Mouse (Mus musculus) midbrain, embryonic 13.5 days (tissue): ENCODE measurements around the gene Zfp410. TPM values are rescaled to one million over a fixed set of nuclear protein-coding genes. Genes with fewer than 3 reads are reported as not detected.
"Not testable (repeated sequence)": the region's sequence is repeated elsewhere in the genome, so short reads cannot be mapped to it uniquely, and the experiment has no call there.

Source experiments
- ATAC-seq: fragments of 200-750 bp; cut with Nextera tagmentation; 2 replicates; pipeline ENCODE4 v1.8.0; 2017; ENCODE audit warnings: mild to moderate bottlenecking, moderate TSS enrichment, moderate library complexity
- H3K27ac ChIP-seq: fragments of 300-500 bp; sonication (generic); 2 replicates; pipeline ENCODE4 v1.5.1; 2015; ENCODE audit warnings: inconsistent platforms, mild to moderate bottlenecking, moderate library complexity
- H3K27me3 ChIP-seq: fragments of 300-500 bp; sonication (generic); 2 replicates; pipeline ENCODE4 v1.6.1; 2015; ENCODE audit warnings: mild to moderate bottlenecking, inconsistent platforms
- H3K36me3 ChIP-seq: fragments of 300-500 bp; sonication (generic); 2 replicates; pipeline ENCODE4 v1.6.1; 2015; ENCODE audit warnings: mild to moderate bottlenecking, inconsistent platforms
- H3K4me1 ChIP-seq: fragments of 300-500 bp; sonication (generic); replicated peaks from 2 replicates; pipeline ENCODE4 v1.6.1; 2015; ENCODE audit warnings: inconsistent platforms
- H3K4me2 ChIP-seq: fragments of 300-500 bp; sonication (generic); replicated peaks from 2 replicates; pipeline ENCODE4 v1.6.1; 2015; ENCODE audit warnings: moderate library complexity, mild to moderate bottlenecking, inconsistent platforms
- H3K4me3 ChIP-seq: fragments of 300-500 bp; sonication (generic); replicated peaks from 2 replicates; pipeline ENCODE4 v1.5.1; 2015; ENCODE audit warnings: mild to moderate bottlenecking, inconsistent platforms
- H3K9ac ChIP-seq: fragments of 300-500 bp; sonication (generic); replicated peaks from 2 replicates; pipeline ENCODE4 v1.6.1; 2015; ENCODE audit warnings: mild to moderate bottlenecking, inconsistent platforms
- H3K9me3 ChIP-seq: fragments of 300-500 bp; sonication (generic); 2 replicates; pipeline ENCODE4 v1.6.1; 2016; ENCODE audit warnings: mild to moderate bottlenecking, inconsistent platforms
- WGBS: fragments of 180-500 bp; shearing (Covaris S2); methylation state at CpG from one replicate; pipeline ENCODE4 v1.1.7; 2015; 5-methylcytosine and 5-hydroxymethylcytosine counted together
- polyA plus RNA-seq: library from polyadenylated mRNA; unstranded; fragments of >200 nt; fragmentation: Nextera tagmentation; extraction: Ambion mirVana; gene quantifications from 2 replicates; pipeline ENCODE4 v1.2.1, GENCODE M21; 2015

The Zfp410 gene
- polyA plus RNA-seq, 1 experiment from 2014 or later, result 103 TPM

DNA sequence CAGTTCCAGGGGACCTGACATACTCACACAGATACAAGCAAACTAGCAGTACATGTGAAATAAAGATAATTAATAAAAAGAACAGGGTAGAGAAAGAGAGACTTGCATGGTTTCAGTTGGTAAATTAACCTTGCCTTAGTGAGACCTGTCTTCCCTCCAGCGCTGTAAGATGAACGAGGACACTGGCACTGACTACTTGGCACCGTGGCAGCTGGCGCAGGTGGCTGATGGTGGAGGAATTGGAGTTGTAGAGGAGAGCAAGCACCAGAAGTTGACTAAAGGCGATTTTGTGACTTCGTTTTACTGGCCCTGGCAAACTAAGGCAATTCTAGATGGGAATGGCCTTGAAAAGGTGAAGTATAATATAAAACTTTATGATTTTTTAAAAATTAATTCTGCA, 18.8 kb upstream of the Zfp410 start:
- no peak for ATAC-seq
- H3K4me1 ChIP-seq, result no peaks in the 10 kb centered on the region
- 95% methylated on average over 6 of the region's 6 CpGs for WGBS

DNA sequence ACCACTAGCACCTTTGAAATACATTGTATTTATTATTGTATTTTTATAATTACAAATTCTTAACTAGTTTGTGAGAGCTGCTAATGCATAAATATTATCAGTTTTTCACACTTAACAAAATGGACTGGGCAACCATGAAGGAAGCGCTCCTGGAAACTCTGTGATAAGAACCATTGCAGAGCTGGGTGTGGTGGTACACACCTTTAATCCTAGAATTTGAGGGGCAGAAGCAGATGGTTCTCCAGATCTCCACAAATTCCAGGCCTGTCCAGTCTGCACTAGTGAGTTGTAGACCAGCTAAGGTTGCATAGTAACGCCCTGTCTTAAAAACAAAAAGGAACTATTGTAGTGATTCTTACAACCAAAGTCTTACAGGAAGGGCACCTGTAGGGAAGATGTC, 17.4 kb upstream of the Zfp410 start:
- no peak for ATAC-seq
- peaks cover 46% of the 10 kb centered on the region for H3K36me3 ChIP-seq
- no peaks in the 10 kb centered on the region for H3K9me3 ChIP-seq
- H3K4me1 ChIP-seq, result no peaks in the 10 kb centered on the region
- no peak overlapping the region for H3K9ac ChIP-seq
- WGBS, result 95% methylated on average over 2 of the region's 2 CpGs
- no peaks in the 10 kb centered on the region for H3K27me3 ChIP-seq
- no peak overlapping the region for H3K4me2 ChIP-seq
- H3K27ac ChIP-seq, result no peak overlapping the region
- no peak overlapping the region for H3K4me3 ChIP-seq

More for the DNA sequence above, 18.8 kb upstream of the Zfp410 start:
- Histone ChIP-seq H3K9ac (no peak overlapping the region), H3K9me3 (no peaks in the 10 kb centered on the region), H3K4me2 (no peak overlapping the region), H3K36me3 (peaks cover 51% of the 10 kb centered on the region), H3K4me3 (no peak overlapping the region), H3K27me3 (no peaks in the 10 kb centered on the region), H3K27ac (no peak overlapping the region)

- Histone ChIP-seq H3K9ac (no peak overlapping the region), H3K27me3 (no peaks in the 10 kb centered on the region), H3K4me3 (no peak overlapping the region), H3K27ac (no peak overlapping the region), H3K4me1 (no peaks in the 10 kb centered on the region), H3K4me2 (no peak overlapping the region), H3K36me3 (peaks cover 44% of the 10 kb centered on the region), H3K9me3 (no peaks in the 10 kb centered on the region)
- WGBS, result 92% methylated on average over 5 of the region's 5 CpGs
- no peak for ATAC-seq
These were observed 12.6 kb upstream of the Zfp410 start for GRCm38 (mm10) chr12:84304101-84304500.

DNA sequence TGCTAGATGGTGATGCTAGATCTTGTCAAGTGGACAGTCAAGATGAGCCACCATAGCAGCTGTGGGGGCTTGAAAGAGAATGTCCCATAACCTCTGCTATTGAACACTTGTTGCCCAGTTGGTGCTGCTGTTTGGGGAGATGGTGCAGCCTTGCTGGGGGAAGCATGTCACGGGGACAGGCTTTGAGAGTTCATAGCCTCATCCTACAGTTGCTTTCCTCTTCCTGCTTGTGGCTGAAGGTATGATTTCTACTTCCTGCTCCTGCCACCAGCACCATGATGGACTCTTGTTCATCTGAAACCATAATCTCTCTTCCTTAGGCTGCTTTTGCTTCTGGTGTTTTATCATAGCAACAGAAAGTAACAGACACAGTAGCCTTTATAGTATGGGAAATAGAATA, 12.1 kb upstream of the Zfp410 start:
- H3K27ac ChIP-seq, result no peak overlapping the region
- 89% methylated on average over 1 of the region's 1 CpGs for WGBS
- H3K9me3 ChIP-seq, result no peaks in the 10 kb centered on the region
- ATAC-seq, result no peak
- no peak overlapping the region for H3K9ac ChIP-seq
- peaks cover 40% of the 10 kb centered on the region for H3K36me3 ChIP-seq
- no peaks in the 10 kb centered on the region for H3K27me3 ChIP-seq
- no peaks in the 10 kb centered on the region for H3K4me1 ChIP-seq
- H3K4me3 ChIP-seq, result no peak overlapping the region
- H3K4me2 ChIP-seq, result no peak overlapping the region

DNA sequence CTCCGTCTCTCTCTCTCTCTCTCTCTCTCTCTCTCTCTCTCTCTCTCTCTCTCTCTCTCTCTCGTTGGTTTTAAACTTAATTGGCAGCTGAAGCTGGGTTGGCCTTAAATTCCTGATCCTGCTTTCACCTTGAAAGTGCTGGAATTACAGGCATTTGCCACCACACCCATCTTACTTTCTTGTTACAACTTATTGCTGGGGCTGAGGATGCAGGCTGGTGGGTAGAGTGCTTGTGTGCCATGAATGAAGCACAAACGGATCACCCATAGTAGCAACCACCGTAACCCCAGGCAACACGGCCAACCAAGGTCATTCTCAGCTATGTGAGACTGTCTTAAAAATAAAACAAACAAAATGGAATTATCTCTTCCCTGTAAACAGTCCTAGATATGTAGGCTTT, 5.3 kb upstream of the Zfp410 start:
- peaks cover 5% of the 10 kb centered on the region for H3K4me1 ChIP-seq
- ATAC-seq, result no peak
- H3K4me3 ChIP-seq, result no peak overlapping the region
- H3K27me3 ChIP-seq, result no peaks in the 10 kb centered on the region
- peaks cover 8% of the 10 kb centered on the region for H3K36me3 ChIP-seq
- H3K9me3 ChIP-seq, result no peaks in the 10 kb centered on the region
- WGBS, result 79% methylated on average over 4 of the region's 5 CpGs
- H3K27ac ChIP-seq, result no peak overlapping the region
- H3K9ac ChIP-seq, result no peak overlapping the region
- no peak overlapping the region for H3K4me2 ChIP-seq

GRCm38 (mm10) chr12:84316006-84316405, 646 bp upstream of the Zfp410 start:
- Histone ChIP-seq H3K4me1 (peaks cover 37% of the 10 kb centered on the region), H3K4me3 (peak overlapping the region; percentile 100), H3K4me2 (peak overlapping the region; percentile 72), H3K27me3 (no peaks in the 10 kb centered on the region), H3K36me3 (no peaks in the 10 kb centered on the region), H3K9me3 (no peaks in the 10 kb centered on the region), H3K27ac (peak overlapping the region; percentile 92), H3K9ac (peak overlapping the region; percentile 97)
- ATAC-seq, result no peak
- WGBS, result 48% methylated on average over 7 of the region's 7 CpGs

DNA sequence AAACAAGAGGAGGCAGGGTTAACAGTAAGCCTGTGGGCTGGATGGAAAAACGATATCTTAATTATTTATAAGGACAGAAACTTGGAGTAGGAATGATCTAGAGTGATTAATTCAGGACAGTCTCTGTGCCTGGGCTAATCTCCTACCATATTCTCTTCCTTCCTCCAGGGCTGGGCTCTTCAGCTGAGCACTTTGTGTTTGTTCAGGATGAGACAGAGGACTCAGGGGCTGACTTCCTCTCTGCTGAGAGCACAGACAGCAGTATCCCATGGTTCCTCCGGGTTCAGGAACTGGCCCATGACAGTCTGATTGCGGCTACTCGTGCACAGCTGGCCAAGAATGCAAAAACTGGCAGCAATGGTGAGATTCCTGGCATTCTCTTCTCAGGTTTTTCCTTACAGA, 10.5 kb downstream of the Zfp410 start:
- H3K9me3 ChIP-seq, result no peaks in the 10 kb centered on the region
- no peak overlapping the region for H3K27ac ChIP-seq
- no peak overlapping the region for H3K9ac ChIP-seq
- H3K4me2 ChIP-seq, result no peak overlapping the region
- H3K36me3 ChIP-seq, result peaks cover 65% of the 10 kb centered on the region
- H3K4me3 ChIP-seq, result no peak overlapping the region
- no peak for ATAC-seq
- 89% methylated on average over 4 of the region's 4 CpGs for WGBS
- H3K4me1 ChIP-seq, result no peaks in the 10 kb centered on the region
- no peaks in the 10 kb centered on the region for H3K27me3 ChIP-seq

GRCm38 (mm10) chr12:84336963-84337625, 20.4 kb downstream of the Zfp410 start:
- no peaks in the 10 kb centered on the region for H3K4me1 ChIP-seq
- H3K27ac ChIP-seq, result no peak overlapping the region
- H3K4me2 ChIP-seq, result no peak overlapping the region
- no peak overlapping the region for H3K4me3 ChIP-seq
- no peaks in the 10 kb centered on the region for H3K9me3 ChIP-seq
- ATAC-seq, result no peak
- H3K9ac ChIP-seq, result no peak overlapping the region
- WGBS, result 95% methylated on average over 11 of the region's 11 CpGs
- no peaks in the 10 kb centered on the region for H3K27me3 ChIP-seq
- peaks cover 85% of the 10 kb centered on the region for H3K36me3 ChIP-seq

GRCm38 (mm10) chr12:84347192-84347591, 30.5 kb downstream of the Zfp410 start:
- Histone ChIP-seq H3K27me3 (no peaks in the 10 kb centered on the region), H3K27ac (no peak overlapping the region), H3K9ac (no peak overlapping the region), H3K4me1 (peaks cover 10% of the 10 kb centered on the region), H3K9me3 (no peaks in the 10 kb centered on the region), H3K4me3 (no peak overlapping the region), H3K36me3 (peaks cover 83% of the 10 kb centered on the region), H3K4me2 (no peak overlapping the region)
- WGBS, result 42% methylated on average over 2 of the region's 2 CpGs
- no peak for ATAC-seq

- H3K27ac ChIP-seq, H3K9ac ChIP-seq, ATAC-seq, H3K4me2 ChIP-seq, H3K4me3 ChIP-seq, H3K27me3 ChIP-seq, H3K9me3 ChIP-seq: not testable (repeated sequence)
- Histone ChIP-seq H3K36me3 (peaks cover 39% of the 10 kb centered on the region), H3K4me1 (peaks cover 27% of the 10 kb centered on the region)
- 89% methylated on average over 2 of the region's 2 CpGs for WGBS
These were observed 42.0 kb downstream of the Zfp410 start for GRCm38 (mm10) chr12:84358699-84359098.

- Histone ChIP-seq H3K9me3 (no peaks in the 10 kb centered on the region), H3K27ac (peak within 1 kb of the TSS; percentile 70), H3K4me1 (peaks cover 27% of the 10 kb centered on the region), H3K4me3 (peak within 1 kb of the TSS; percentile 94), H3K36me3 (peaks cover 9% of the 10 kb centered on the region), H3K9ac (peak within 1 kb of the TSS; percentile 86), H3K4me2 (peak within 1 kb of the TSS; percentile 95), H3K27me3 (no peaks in the 10 kb centered on the region)
- ATAC-seq, result peak; percentile 99
- WGBS, result under 1% methylated on average over 51 of the region's 51 CpGs
These were observed 45.2 kb downstream of the Zfp410 start, which contains the start of the genes Coq6 and Fam161b for GRCm38 (mm10) chr12:84361555-84362489. TSS of gene Coq6 (plus strand) at chr12:84361657. TSS of gene Fam161b (minus strand) at chr12:84361833.

DNA sequence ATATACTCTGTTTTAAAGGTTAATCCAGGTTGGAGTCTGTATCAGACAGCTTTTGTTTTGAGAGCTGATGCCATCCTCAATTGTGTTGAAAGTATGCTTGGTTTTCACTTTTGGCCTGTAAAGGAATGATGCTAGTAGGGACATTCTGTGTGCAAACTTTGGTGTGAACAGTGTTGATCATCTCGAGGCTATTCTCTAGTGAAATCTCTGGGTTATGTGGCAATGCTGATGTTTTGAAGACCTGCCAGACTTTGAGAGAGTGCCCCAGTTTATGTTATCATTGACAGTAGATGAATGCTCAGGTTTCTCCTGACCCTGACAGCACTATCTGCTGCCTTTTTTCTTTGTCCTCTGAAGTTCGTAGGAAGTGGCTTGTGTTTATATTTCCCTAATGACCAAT, 46.2 kb downstream of the Zfp410 start:
- Histone ChIP-seq H3K27ac (no peak overlapping the region), H3K27me3 (no peaks in the 10 kb centered on the region), H3K4me3 (peak overlapping the region; percentile 94), H3K4me2 (peak overlapping the region; percentile 95), H3K9ac (peak overlapping the region; percentile 86; the same call in 1 of the 2 replicates), H3K4me1 (peaks cover 27% of the 10 kb centered on the region), H3K36me3 (peaks cover 8% of the 10 kb centered on the region), H3K9me3 (no peaks in the 10 kb centered on the region)
- no peak for ATAC-seq
- WGBS, result 75% methylated on average over 2 of the region's 2 CpGs
